Mouse (Mus musculus) liver, postnatal 0 days (tissue): ENCODE measurements around the gene Syp.

Experiments used
- CTCF ChIP-seq: sonication (generic); IDR thresholded peaks from 2 replicates; pipeline ENCODE4 v1.5.1; 2016; ENCODE audit warnings: antibody characterized with exemption, low read depth
- EP300 ChIP-seq: IDR thresholded peaks from 2 replicates; pipeline ENCODE4 v1.6.1; 2016; ENCODE audit warnings: antibody characterized with exemption, low read depth, mild to moderate bottlenecking

DNA sequence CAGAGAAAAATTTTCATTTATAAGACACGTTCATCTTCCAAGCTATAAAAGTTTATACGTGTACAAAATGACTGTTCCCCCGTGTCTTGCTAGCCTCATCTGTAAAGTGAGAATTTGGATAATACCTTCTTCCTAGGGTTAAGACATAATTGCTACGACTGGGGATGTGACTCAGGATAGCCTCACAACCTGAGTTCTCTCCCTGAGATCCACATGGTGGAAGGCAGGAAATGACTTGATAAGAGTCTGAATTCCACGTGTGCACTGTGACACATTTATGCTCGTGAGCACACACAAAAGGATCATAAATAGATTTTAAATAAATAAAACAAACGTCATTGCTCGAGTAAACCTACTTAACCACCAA is 32.7 kb upstream of the Syp start:
- TF ChIP-seq CTCF (no peak), EP300 (no peak)
